Mouse (Mus musculus): ENCODE results near the gene H2-D1. TPM values are rescaled to one million over a fixed set of nuclear protein-coding genes. Genes with fewer than 3 reads are reported as not detected.
"Not testable (repeated sequence)": the region's sequence is repeated elsewhere in the genome, so short reads cannot be mapped to it uniquely, and the experiment has no call there.

Gene H2-D1
- polyA plus RNA-seq, 1 experiment from 2014 or later: 46.0 TPM

- ATAC-seq (ENCODE audit: low FRiP score): no peak
- no peak overlapping the region for H3K4me3 ChIP-seq
- H3K27ac ChIP-seq: no peak overlapping the region
- H3K9ac ChIP-seq: no peak overlapping the region
- H3K27me3 ChIP-seq: peaks cover 22% of the 10 kb centered on the region
- H3K4me1 ChIP-seq: peaks cover 8% of the 10 kb centered on the region
- H3K9me3 ChIP-seq (replicated peaks): no peaks in the 10 kb centered on the region
- no peak overlapping the region for H3K4me2 ChIP-seq (replicated peaks)
- WGBS: 70% methylated on average over 1 of the region's 1 CpGs
- no peaks in the 10 kb centered on the region for H3K36me3 ChIP-seq
These were observed 5.0 kb downstream of the H2-D1 start for GRCm38 (mm10) chr17:35267399-35268086.

- Histone ChIP-seq H3K9ac (no peak overlapping the region), H3K4me2 (replicated peaks) (no peak overlapping the region), H3K4me3 (no peak overlapping the region), H3K27ac (no peak overlapping the region), H3K9me3 (replicated peaks) (0 out of 2 replicates have a peak, but pooled peaks cover 3% of the 10 kb centered on the region), H3K27me3 (peaks cover 7% of the 10 kb centered on the region; the same call in 1 of the 2 replicates), H3K4me1 (no peaks in the 10 kb centered on the region), H3K36me3 (no peaks in the 10 kb centered on the region)
- WGBS: 20% methylated on average over 3 of the region's 3 CpGs
- no peak for ATAC-seq (ENCODE audit: low FRiP score)
These were observed 7.3 kb downstream of the H2-D1 start for GRCm38 (mm10) chr17:35269653-35270347.

- no peak for ATAC-seq (ENCODE audit: low FRiP score)
- H3K9me3 ChIP-seq (replicated peaks): 0 out of 2 replicates have a peak, but pooled peaks cover 3% of the 10 kb centered on the region
- H3K36me3 ChIP-seq: no peaks in the 10 kb centered on the region
- no peak overlapping the region for H3K27ac ChIP-seq
- no peak overlapping the region for H3K9ac ChIP-seq
- no peaks in the 10 kb centered on the region for H3K4me1 ChIP-seq
- H3K4me3 ChIP-seq: no peak overlapping the region
- WGBS: 60% methylated on average over 3 of the region's 3 CpGs
- no peak overlapping the region for H3K4me2 ChIP-seq (replicated peaks)
- peaks cover 22% of the 10 kb centered on the region for H3K27me3 ChIP-seq
These were observed 9.7 kb downstream of the H2-D1 start for GRCm38 (mm10) chr17:35272249-35272648.

GRCm38 (mm10) chr17:35274770-35275169 lies 12.2 kb downstream of the H2-D1 start:
- Histone ChIP-seq H3K4me2 (replicated peaks) (no peak overlapping the region), H3K4me1 (no peaks in the 10 kb centered on the region), H3K9me3 (replicated peaks) (0 out of 2 replicates have a peak, but pooled peaks cover 3% of the 10 kb centered on the region), H3K9ac (no peak overlapping the region), H3K36me3 (no peaks in the 10 kb centered on the region), H3K4me3 (no peak overlapping the region), H3K27me3 (peaks cover 24% of the 10 kb centered on the region), H3K27ac (no peak overlapping the region)
- peak; percentile 52; the same call in 1 of the 2 replicates for ATAC-seq (ENCODE audit: low FRiP score)
- 4% methylated on average over 11 of the region's 11 CpGs for WGBS

GRCm38 (mm10) chr17:35276304-35276864 lies 13.9 kb downstream of the H2-D1 start:
- Histone ChIP-seq H3K27me3 (peaks cover 24% of the 10 kb centered on the region), H3K4me3 (no peak overlapping the region), H3K4me1 (no peaks in the 10 kb centered on the region), H3K27ac (no peak overlapping the region), H3K36me3 (no peaks in the 10 kb centered on the region), H3K9me3 (replicated peaks) (0 out of 2 replicates have a peak, but pooled peaks cover 3% of the 10 kb centered on the region), H3K4me2 (replicated peaks) (peak overlapping the region; percentile 37), H3K9ac (no peak overlapping the region)
- ATAC-seq (ENCODE audit: low FRiP score): no peak
- WGBS: 21% methylated on average over 13 of the region's 13 CpGs

- ATAC-seq (ENCODE audit: low FRiP score): no peak
- WGBS: 82% methylated on average over 8 of the region's 8 CpGs
These were observed 15.5 kb downstream of the H2-D1 start for GRCm38 (mm10) chr17:35278049-35278448.

GRCm38 (mm10) chr17:35278957-35279688 lies 16.6 kb downstream of the H2-D1 start:
- Histone ChIP-seq H3K36me3 (no peaks in the 10 kb centered on the region), H3K27me3 (peaks cover 24% of the 10 kb centered on the region), H3K4me3 (no peak overlapping the region), H3K4me1 (no peaks in the 10 kb centered on the region), H3K9me3 (replicated peaks) (no peaks in the 10 kb centered on the region), H3K27ac (no peak overlapping the region), H3K9ac (no peak overlapping the region), H3K4me2 (replicated peaks) (no peak overlapping the region)
- ATAC-seq (ENCODE audit: low FRiP score): no peak
- WGBS: 86% methylated on average over 13 of the region's 13 CpGs

More at GRCm38 (mm10) chr17:35278049-35278448, 15.5 kb downstream of the H2-D1 start:
- no peak overlapping the region for H3K4me2 ChIP-seq (replicated peaks)
- no peak overlapping the region for H3K27ac ChIP-seq
- H3K4me3 ChIP-seq: no peak overlapping the region
- H3K27me3 ChIP-seq: peaks cover 24% of the 10 kb centered on the region
- H3K9ac ChIP-seq: no peak overlapping the region
- H3K36me3 ChIP-seq: no peaks in the 10 kb centered on the region
- H3K9me3 ChIP-seq (replicated peaks): 0 out of 2 replicates have a peak, but pooled peaks cover 3% of the 10 kb centered on the region
- no peaks in the 10 kb centered on the region for H3K4me1 ChIP-seq

- 71% methylated on average over 3 of the region's 3 CpGs for WGBS
These were observed 17.7 kb downstream of the H2-D1 start for GRCm38 (mm10) chr17:35280276-35280675.

GRCm38 (mm10) chr17:35285431-35285830 lies 22.9 kb downstream of the H2-D1 start:
- Histone ChIP-seq H3K9me3 (replicated peaks) (no peaks in the 10 kb centered on the region), H3K27ac (no peak overlapping the region), H3K9ac (no peak overlapping the region), H3K4me1 (no peaks in the 10 kb centered on the region), H3K27me3 (no peaks in the 10 kb centered on the region), H3K4me2 (replicated peaks) (no peak overlapping the region), H3K36me3 (no peaks in the 10 kb centered on the region), H3K4me3 (no peak overlapping the region)
- ATAC-seq (ENCODE audit: low FRiP score): no peak

More at GRCm38 (mm10) chr17:35280276-35280675, 17.7 kb downstream of the H2-D1 start:
- H3K27me3 ChIP-seq: peaks cover 21% of the 10 kb centered on the region
- no peaks in the 10 kb centered on the region for H3K36me3 ChIP-seq
- H3K4me2 ChIP-seq (replicated peaks): no peak overlapping the region
- H3K4me3 ChIP-seq: no peak overlapping the region
- H3K9ac ChIP-seq: no peak overlapping the region
- no peak overlapping the region for H3K27ac ChIP-seq
- no peak for ATAC-seq (ENCODE audit: low FRiP score)
- H3K9me3 ChIP-seq (replicated peaks): no peaks in the 10 kb centered on the region
- H3K4me1 ChIP-seq: no peaks in the 10 kb centered on the region

GRCm38 (mm10) chr17:35295796-35296195 lies 33.3 kb downstream of the H2-D1 start:
- not testable (repeated sequence) for H3K4me3 ChIP-seq; H3K9me3 ChIP-seq (replicated peaks); H3K27ac ChIP-seq; ATAC-seq (ENCODE audit: low FRiP score); H3K9ac ChIP-seq; H3K27me3 ChIP-seq; H3K36me3 ChIP-seq; H3K4me2 ChIP-seq (replicated peaks); H3K4me1 ChIP-seq
- WGBS: 3% methylated on average over 5 of the region's 5 CpGs

- not testable (repeated sequence) for H3K4me3 ChIP-seq; H3K4me1 ChIP-seq; H3K4me2 ChIP-seq (replicated peaks); ATAC-seq (ENCODE audit: low FRiP score); H3K27ac ChIP-seq; H3K9ac ChIP-seq; H3K27me3 ChIP-seq; H3K9me3 ChIP-seq (replicated peaks); H3K36me3 ChIP-seq
- WGBS: 86% methylated on average over 7 of the region's 7 CpGs
These were observed 37.9 kb downstream of the H2-D1 start for GRCm38 (mm10) chr17:35300261-35300945.

All from hindbrain, embryonic 12.5 days (tissue).